Mouse (Mus musculus): ENCODE data around the gene Pianp. TPM values are rescaled to one million over a fixed set of nuclear protein-coding genes. Genes with fewer than 3 reads are reported as not detected.

Gene Pianp
- polyA plus RNA-seq (2017; shearing (Covaris generic)), result under 1 TPM in 1 of 2 experiments, not detected in 1; 0.45 TPM

DNA sequence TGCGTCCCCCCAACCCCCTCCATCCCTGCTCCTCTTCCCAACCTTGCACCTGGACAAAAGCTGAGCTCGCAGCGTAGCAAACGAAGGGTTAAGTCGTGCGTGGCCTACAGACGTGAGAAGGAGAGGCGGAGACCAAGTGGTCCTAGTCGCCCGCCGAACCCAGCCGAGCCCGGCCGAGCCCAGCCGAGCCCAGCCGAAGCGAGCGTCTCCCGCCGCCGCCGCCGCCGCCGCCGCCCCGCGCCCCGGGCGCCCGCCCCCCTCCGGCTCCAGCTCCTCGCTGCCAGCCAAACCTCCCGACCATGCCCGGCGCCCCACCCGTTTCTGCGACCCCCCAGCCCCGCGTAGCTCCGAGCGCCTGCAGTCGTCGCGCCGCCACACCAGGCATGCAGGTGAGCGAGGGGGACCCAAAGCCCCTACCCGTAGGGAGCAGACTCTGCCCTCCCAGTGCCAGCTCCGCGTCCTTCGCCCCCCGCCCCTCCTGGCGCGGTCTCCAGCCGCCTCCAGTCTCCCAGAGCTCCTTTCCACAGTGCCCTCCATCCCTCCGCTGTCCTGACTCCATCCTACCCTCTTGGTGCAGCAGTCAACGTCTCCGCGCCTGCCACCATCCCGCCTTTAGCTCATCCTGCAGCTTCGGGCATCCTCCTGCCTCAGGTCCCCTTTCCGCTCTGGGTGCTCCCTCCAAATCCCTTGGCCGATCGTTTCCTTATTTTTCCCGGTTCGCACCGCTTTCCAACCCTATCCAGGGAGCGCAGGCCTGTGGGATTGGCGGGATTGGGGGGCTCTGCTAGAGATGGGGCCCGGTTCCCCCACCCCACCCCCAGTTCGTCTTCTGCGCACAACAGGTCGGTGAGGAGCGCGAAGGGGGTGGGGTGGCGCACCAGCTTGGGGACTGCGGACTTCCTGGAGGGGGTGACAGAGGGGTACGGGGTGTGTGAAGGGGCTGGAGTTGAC is at the start of gene Pianp:
Gene Pianp, plus strand, starts transcription at position 144 of the 951 bp plus-strand sequence.

DNA sequence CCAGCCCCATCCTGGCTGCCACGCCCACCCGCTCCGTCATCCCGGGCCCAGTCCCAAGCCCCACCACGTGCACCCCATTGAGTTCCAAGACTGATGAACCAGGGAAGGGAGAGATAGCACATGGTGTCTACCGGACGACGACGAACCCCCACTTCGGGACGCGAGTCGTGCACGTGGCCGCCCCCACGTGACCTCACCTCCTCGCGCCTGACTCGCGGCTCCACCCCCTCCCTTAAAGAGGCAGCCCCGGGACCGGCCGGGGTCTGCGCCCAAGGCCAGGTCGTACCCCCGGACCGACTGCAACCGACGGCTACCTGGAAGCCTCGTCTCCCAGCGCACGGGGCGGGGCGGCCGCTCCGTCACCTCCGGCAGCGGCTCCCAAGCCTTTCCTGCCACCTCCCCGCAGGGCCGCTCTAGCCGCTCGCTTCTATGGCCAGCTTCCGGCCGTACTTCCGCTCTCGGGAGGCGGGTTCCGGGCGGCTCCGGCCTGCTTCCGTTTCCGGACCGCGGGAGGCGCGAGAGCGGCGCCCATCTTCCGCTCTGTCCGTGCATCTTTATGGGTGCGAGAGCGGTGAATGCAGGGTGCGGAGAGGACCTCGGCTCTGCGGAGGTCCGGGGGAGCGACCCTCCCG is 31.3 kb upstream of the Pianp start, which contains the start of gene Cops7a:
Gene Cops7a, minus strand, starts transcription at position 451 of the 632 bp plus-strand sequence.

DNA sequence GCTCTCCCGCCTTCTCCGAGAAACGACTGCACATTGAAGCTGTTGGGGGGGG is 12.5 kb downstream of the Pianp start, which contains the start of gene Zfp384:
Gene Zfp384, plus strand, starts transcription at position 17 of the 52 bp plus-strand sequence.

DNA sequence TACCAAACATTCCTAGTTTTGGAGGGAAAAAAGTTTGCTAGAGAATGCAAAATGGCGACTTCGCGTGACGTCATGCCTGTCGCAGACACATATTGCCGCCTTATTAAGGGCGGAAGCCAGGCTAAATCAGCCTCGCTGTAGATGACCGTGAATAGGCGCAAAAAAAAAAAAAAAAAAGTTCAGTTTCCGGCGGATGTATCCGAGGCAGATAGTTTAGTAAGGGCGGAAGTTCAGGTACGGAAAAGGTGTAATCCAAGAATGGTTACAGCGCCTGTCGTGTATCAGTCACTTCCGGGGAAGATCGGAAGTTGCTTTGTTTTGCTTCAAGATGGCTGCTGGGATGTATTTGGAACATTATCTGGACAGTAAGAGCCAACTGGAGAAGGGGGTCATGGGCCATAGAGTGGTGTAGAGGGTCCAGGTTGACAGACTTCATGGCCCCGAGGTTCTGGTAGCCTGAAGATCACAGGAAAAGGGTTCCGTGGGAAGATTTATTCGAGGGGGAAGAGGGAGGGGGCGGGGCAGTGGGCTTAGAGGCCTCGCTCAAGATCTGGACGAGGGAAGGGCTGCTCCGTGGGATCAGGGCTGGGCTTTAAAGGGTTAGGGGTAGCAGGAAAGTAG is 43.1 kb downstream of the Pianp start, which contains the start of gene Ing4:
Gene Ing4, plus strand, starts transcription at position 228 of the 621 bp plus-strand sequence.

DNA sequence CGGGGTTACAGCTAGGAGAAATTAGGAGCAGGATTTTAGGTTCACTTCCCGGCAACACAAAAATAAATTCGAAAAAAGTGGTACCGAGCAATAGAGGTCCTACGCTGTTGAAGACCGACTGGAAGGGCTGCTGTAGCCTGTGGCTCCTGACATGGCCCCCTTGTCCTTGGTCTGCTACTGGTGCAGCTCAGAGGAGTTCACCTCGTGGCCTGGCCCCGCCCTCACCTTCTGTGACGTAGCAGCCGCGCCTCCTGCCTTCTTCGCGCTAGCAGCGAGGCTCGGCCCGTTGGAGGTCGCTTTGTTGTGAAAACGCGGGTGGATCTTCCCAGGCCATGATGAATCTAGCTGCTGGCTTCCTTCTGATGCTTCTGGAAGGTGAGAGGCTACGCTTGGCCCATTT is 53.2 kb downstream of the Pianp start, which contains the start of gene Acrbp:
Gene Acrbp, plus strand, starts transcription at position 12 of the 400 bp plus-strand sequence.

Other genes starting within 250 kb of the Pianp start
- not detected for gene Gm45234, start 240.7 kb upstream of the Pianp start, polyA plus RNA-seq (2017; shearing (Covaris generic))
- 10 to 100 TPM in 1 of 2 experiments, 1 to 10 TPM in 1; 4.2 to 14.1 TPM for gene Atn1, start 240.2 kb upstream of the Pianp start, polyA plus RNA-seq (2017; shearing (Covaris generic))
- gene Eno2, start 227.0 kb upstream of the Pianp start, polyA plus RNA-seq (2017; shearing (Covaris generic)), result 1 to 10 TPM; 2.8 to 3.5 TPM
- 1 to 10 TPM; 1.1 to 1.6 TPM for gene Lrrc23, start 217.0 kb upstream of the Pianp start, polyA plus RNA-seq (2017; shearing (Covaris generic))
- gene Spsb2, start 188.0 kb upstream of the Pianp start, polyA plus RNA-seq (2017; shearing (Covaris generic)), result 1 to 10 TPM; 4.4 to 4.5 TPM
- 10 to 100 TPM; 75.7 to 86.0 TPM for gene Tpi1, start 182.4 kb upstream of the Pianp start, polyA plus RNA-seq (2017; shearing (Covaris generic))
- 100 to 1,000 TPM in 1 of 2 experiments, 10 to 100 TPM in 1; 96.6 to 112 TPM for gene Usp5, start 167.2 kb upstream of the Pianp start, polyA plus RNA-seq (2017; shearing (Covaris generic))
- gene Cdca3, start 167.1 kb upstream of the Pianp start, polyA plus RNA-seq (2017; shearing (Covaris generic)), result 1 to 10 TPM; 2.0 to 4.3 TPM
- gene Gnb3, start 156.4 kb upstream of the Pianp start, polyA plus RNA-seq (2017; shearing (Covaris generic)), result under 1 TPM; 0.28 to 0.76 TPM
- 1 to 10 TPM in 1 of 2 experiments, not detected in 1; 1.2 TPM for gene P3h3, start 138.9 kb upstream of the Pianp start, polyA plus RNA-seq (2017; shearing (Covaris generic))
- under 1 TPM; 0.11 to 0.89 TPM for gene Gpr162, start 132.7 kb upstream of the Pianp start, polyA plus RNA-seq (2017; shearing (Covaris generic))
- gene Cd4, start 108.5 kb upstream of the Pianp start, polyA plus RNA-seq (2017; shearing (Covaris generic)), result 100 to 1,000 TPM; 455 to 600 TPM
- gene Lag3, start 85.0 kb upstream of the Pianp start, polyA plus RNA-seq (2017; shearing (Covaris generic)), result 10 to 100 TPM in 1 of 2 experiments, 1 to 10 TPM in 1; 9.9 to 11.9 TPM
- 10 to 100 TPM; 35.8 to 45.4 TPM for gene Ptms, start 76.6 kb upstream of the Pianp start, polyA plus RNA-seq (2017; shearing (Covaris generic))
- 100 to 1,000 TPM; 176 to 183 TPM for gene Mlf2, start 65.3 kb upstream of the Pianp start, polyA plus RNA-seq (2017; shearing (Covaris generic))
- 10 to 100 TPM; 69.8 to 77.3 TPM for gene Cops7a, start 31.2 kb upstream of the Pianp start, polyA plus RNA-seq (2017; shearing (Covaris generic))
- gene Zfp384, start 12.5 kb downstream of the Pianp start, polyA plus RNA-seq (2017; shearing (Covaris generic)), result 10 to 100 TPM; 68.0 to 76.1 TPM
- gene Ing4, start 43.1 kb downstream of the Pianp start, polyA plus RNA-seq (2017; shearing (Covaris generic)), result 10 to 100 TPM; 85.4 to 87.6 TPM
- 10 to 100 TPM; 20.3 to 33.0 TPM for gene Acrbp, start 53.0 kb downstream of the Pianp start, polyA plus RNA-seq (2017; shearing (Covaris generic))
- 10 to 100 TPM; 19.2 to 25.7 TPM for gene Lpar5, start 71.2 kb downstream of the Pianp start, polyA plus RNA-seq (2017; shearing (Covaris generic))
- gene Chd4, start 99.3 kb downstream of the Pianp start, polyA plus RNA-seq (2017; shearing (Covaris generic)), result 10 to 100 TPM; 50.7 to 54.2 TPM
- gene Nop2, start 135.2 kb downstream of the Pianp start, polyA plus RNA-seq (2017; shearing (Covaris generic)), result 10 to 100 TPM; 44.4 to 53.1 TPM
- 10 to 100 TPM; 30.3 to 30.4 TPM for gene Iffo1, start 148.5 kb downstream of the Pianp start, polyA plus RNA-seq (2017; shearing (Covaris generic))
- gene Gapdh, start 169.8 kb downstream of the Pianp start, polyA plus RNA-seq (2017; shearing (Covaris generic)), result 100 to 1,000 TPM; 230 to 258 TPM
- gene Ncapd2, start 195.0 kb downstream of the Pianp start, polyA plus RNA-seq (2017; shearing (Covaris generic)), result 10 to 100 TPM; 22.3 to 23.4 TPM
- gene Mrpl51, start 195.1 kb downstream of the Pianp start, polyA plus RNA-seq (2017; shearing (Covaris generic)), result 10 to 100 TPM; 77.6 to 84.4 TPM
- gene Vamp1, start 218.9 kb downstream of the Pianp start, polyA plus RNA-seq (2017; shearing (Covaris generic)), result 10 to 100 TPM; 43.8 TPM
- gene Tapbpl, start 235.2 kb downstream of the Pianp start, polyA plus RNA-seq (2017; shearing (Covaris generic)), result 100 to 1,000 TPM in 1 of 2 experiments, 10 to 100 TPM in 1; 98.8 to 118 TPM
- 100 to 1,000 TPM; 493 to 591 TPM for gene Cd27, start 240.3 kb downstream of the Pianp start, polyA plus RNA-seq (2017; shearing (Covaris generic))